Mouse (Mus musculus) liver, embryonic 15.5 days (tissue): ENCODE results near the gene Sh3gl1. TPM values are rescaled to one million over a fixed set of nuclear protein-coding genes. Genes with fewer than 3 reads are reported as not detected.
"Not testable (repeated sequence)": the region's sequence is repeated elsewhere in the genome, so short reads cannot be mapped to it uniquely, and the experiment has no call there.

Experiments
- ATAC-seq: fragments of 200-750 bp; cut with Nextera tagmentation; 2 replicates; pipeline ENCODE4 v1.8.0; 2017; ENCODE audit warnings: moderate number of reproducible peaks, mild to moderate bottlenecking, moderate library complexity; ENCODE audit not compliant: insufficient read depth
- H3K27ac ChIP-seq: fragments of 300-500 bp; sonication (generic); replicated peaks from 2 replicates; pipeline ENCODE4 v1.5.1; 2015; ENCODE audit warnings: mild to moderate bottlenecking, inconsistent platforms
- H3K27me3 ChIP-seq: fragments of 300-500 bp; sonication (generic); 2 replicates; pipeline ENCODE4 v1.6.1; 2015; ENCODE audit warnings: mild to moderate bottlenecking, inconsistent platforms
- H3K36me3 ChIP-seq: fragments of 300-500 bp; sonication (generic); replicated peaks from 2 replicates; pipeline ENCODE4 v1.6.1; 2015; ENCODE audit warnings: moderate library complexity, mild to moderate bottlenecking, inconsistent platforms
- H3K4me1 ChIP-seq: fragments of 300-500 bp; sonication (generic); replicated peaks from 2 replicates; pipeline ENCODE4 v1.6.1; 2015; ENCODE audit warnings: inconsistent platforms
- H3K4me2 ChIP-seq: fragments of 300-500 bp; sonication (generic); 2 replicates; pipeline ENCODE4 v1.6.1; 2015; ENCODE audit warnings: moderate library complexity, mild to moderate bottlenecking, inconsistent platforms
- H3K4me3 ChIP-seq: fragments of 300-500 bp; sonication (generic); replicated peaks from 2 replicates; pipeline ENCODE4 v1.5.1; 2015; ENCODE audit warnings: mild to moderate bottlenecking, inconsistent platforms
- H3K9ac ChIP-seq: fragments of 300-500 bp; sonication (generic); 2 replicates; pipeline ENCODE4 v1.6.1; 2015; ENCODE audit warnings: moderate library complexity, mild to moderate bottlenecking, inconsistent platforms
- H3K9me3 ChIP-seq: fragments of 300-500 bp; sonication (generic); replicated peaks from 2 replicates; pipeline ENCODE4 v1.6.1; 2016; ENCODE audit warnings: inconsistent platforms
- WGBS: fragments of 180-500 bp; shearing (Covaris S2); methylation state at CpG from one replicate; pipeline ENCODE4 v1.1.7; 2015; ENCODE audit warnings: mixed read lengths; ENCODE audit not compliant: insufficient replicate concordance; 5-methylcytosine and 5-hydroxymethylcytosine counted together
- polyA plus RNA-seq: library from polyadenylated mRNA; unstranded; fragments of >200 nt; fragmentation: Nextera tagmentation; extraction: Ambion mirVana; gene quantifications from 2 replicates; pipeline ENCODE4 v1.2.1, GENCODE M21; 2015

The Sh3gl1 gene
- polyA plus RNA-seq, 1 experiment from 2014 or later = 44.0 TPM

DNA sequence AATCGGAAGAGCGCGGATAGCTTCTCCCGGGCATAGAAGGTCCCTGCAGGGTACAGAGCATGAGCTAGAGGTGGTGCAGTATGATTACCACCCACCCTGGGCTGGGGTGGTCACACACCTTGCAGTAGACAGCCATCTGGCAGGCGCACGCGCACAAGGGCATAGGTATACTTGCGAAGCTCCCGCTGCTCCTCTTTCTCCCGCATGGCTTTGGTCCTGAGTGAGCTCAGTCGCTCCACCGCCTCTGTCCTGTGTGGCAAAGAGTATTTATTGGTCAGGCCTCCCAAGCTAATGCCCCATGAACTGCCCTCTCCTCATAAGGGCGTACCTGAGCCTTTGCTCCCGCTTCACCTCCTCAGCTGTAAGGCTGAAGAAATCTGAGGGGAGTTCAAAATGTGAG, 32.6 kb upstream of the Sh3gl1 start:
- WGBS = 90% methylated on average over 14 of the region's 14 CpGs
- peaks cover 86% of the 10 kb centered on the region for H3K36me3 ChIP-seq
- no peak overlapping the region for H3K9ac ChIP-seq
- no peak for ATAC-seq
- H3K4me3 ChIP-seq = no peak overlapping the region
- no peaks in the 10 kb centered on the region for H3K27me3 ChIP-seq
- no peak overlapping the region for H3K27ac ChIP-seq
- H3K4me2 ChIP-seq = no peak overlapping the region
- H3K9me3 ChIP-seq = no peaks in the 10 kb centered on the region
- H3K4me1 ChIP-seq = peaks cover 8% of the 10 kb centered on the region

- Histone ChIP-seq H3K4me1 (peaks cover 6% of the 10 kb centered on the region; the same call in 1 of the 2 replicates), H3K4me3 (no peak overlapping the region), H3K27ac (no peak overlapping the region), H3K36me3 (peaks cover 100% of the 10 kb centered on the region), H3K9ac (no peak overlapping the region), H3K4me2 (no peak overlapping the region), H3K9me3 (no peaks in the 10 kb centered on the region), H3K27me3 (no peaks in the 10 kb centered on the region)
- ATAC-seq = no peak
Measured at GRCm38 (mm10) chr17:56066451-56066850, 30.0 kb upstream of the Sh3gl1 start.

- peaks cover 100% of the 10 kb centered on the region for H3K36me3 ChIP-seq
- not testable (repeated sequence) for H3K4me2 ChIP-seq
Measured at GRCm38 (mm10) chr17:56065715-56066114, 29.3 kb upstream of the Sh3gl1 start.

DNA sequence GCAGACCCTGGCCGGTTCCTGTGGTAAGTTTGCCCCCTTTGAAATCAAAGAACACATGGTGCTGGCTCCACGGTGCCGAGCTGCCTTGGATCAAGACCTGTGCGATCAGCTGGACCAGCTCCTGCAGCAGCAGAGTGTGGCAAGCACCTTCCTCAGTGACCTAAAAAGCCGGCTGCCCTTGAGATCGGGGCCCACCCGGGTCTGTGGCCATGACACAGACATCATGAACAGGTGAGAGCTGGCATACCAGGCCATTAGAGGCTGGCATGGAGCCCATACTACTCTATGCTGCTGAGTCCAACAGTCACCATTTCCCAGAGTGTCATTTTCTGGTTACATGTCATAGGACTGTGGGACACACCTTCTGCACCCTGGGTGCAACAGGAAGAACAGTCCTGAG, 25.6 kb upstream of the Sh3gl1 start:
- no peaks in the 10 kb centered on the region for H3K9me3 ChIP-seq
- peaks cover 6% of the 10 kb centered on the region; the same call in 1 of the 2 replicates for H3K4me1 ChIP-seq
- H3K27ac ChIP-seq = no peak overlapping the region
- no peak for ATAC-seq
- WGBS = 90% methylated on average over 7 of the region's 7 CpGs
- no peak overlapping the region for H3K9ac ChIP-seq
- no peak overlapping the region for H3K4me3 ChIP-seq
- H3K4me2 ChIP-seq = no peak overlapping the region
- H3K27me3 ChIP-seq = no peaks in the 10 kb centered on the region
- peaks cover 100% of the 10 kb centered on the region for H3K36me3 ChIP-seq

More at GRCm38 (mm10) chr17:56065715-56066114, 29.3 kb upstream of the Sh3gl1 start:
- H3K4me3 ChIP-seq, H3K9me3 ChIP-seq, H3K27me3 ChIP-seq, H3K9ac ChIP-seq, H3K27ac ChIP-seq, H3K4me1 ChIP-seq, ATAC-seq: not testable (repeated sequence)
- 77% methylated on average over 6 of the region's 6 CpGs for WGBS

- Histone ChIP-seq H3K27me3 (no peaks in the 10 kb centered on the region), H3K4me2 (no peak overlapping the region), H3K27ac (no peak overlapping the region), H3K4me3 (no peak overlapping the region), H3K36me3 (peaks cover 95% of the 10 kb centered on the region), H3K9ac (no peak overlapping the region), H3K4me1 (peaks cover 18% of the 10 kb centered on the region), H3K9me3 (no peaks in the 10 kb centered on the region)
- ATAC-seq = no peak
- 91% methylated on average over 11 of the region's 11 CpGs for WGBS
Measured at GRCm38 (mm10) chr17:56057381-56058120, 21.1 kb upstream of the Sh3gl1 start.

- H3K9ac ChIP-seq = no peak overlapping the region
- no peak overlapping the region for H3K4me3 ChIP-seq
- H3K36me3 ChIP-seq = peaks cover 95% of the 10 kb centered on the region
- H3K4me1 ChIP-seq = peaks cover 18% of the 10 kb centered on the region
- H3K27me3 ChIP-seq = no peaks in the 10 kb centered on the region
- 55% methylated on average over 4 of the region's 4 CpGs for WGBS
- no peak overlapping the region for H3K27ac ChIP-seq
- 0 out of 2 replicates have a peak, but pooled peaks have one; percentile 33 for ATAC-seq
- H3K9me3 ChIP-seq = no peaks in the 10 kb centered on the region
- H3K4me2 ChIP-seq = no peak overlapping the region
Measured at GRCm38 (mm10) chr17:56055945-56056678, 19.7 kb upstream of the Sh3gl1 start.

DNA sequence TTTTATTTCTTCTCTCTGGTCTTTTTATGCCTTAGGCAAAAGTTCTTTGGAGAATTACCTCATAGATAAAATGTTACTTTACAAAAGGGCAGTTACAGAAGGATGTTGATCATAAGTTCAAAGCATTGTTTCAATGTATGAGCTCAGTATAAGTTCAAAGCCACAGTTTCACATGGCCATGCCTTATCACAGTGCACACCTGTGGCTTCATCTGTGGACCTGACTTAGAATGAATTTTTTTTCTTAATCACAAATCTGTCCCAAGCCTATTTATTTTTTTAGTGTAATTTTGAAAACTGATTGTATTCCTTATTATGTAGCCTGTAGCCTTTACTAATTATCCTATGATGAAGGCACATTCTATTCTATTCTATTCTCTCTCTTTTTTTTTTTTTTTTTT, 18.5 kb upstream of the Sh3gl1 start:
- Histone ChIP-seq H3K27ac (no peak overlapping the region), H3K36me3 (peaks cover 94% of the 10 kb centered on the region), H3K9ac (no peak overlapping the region), H3K4me2 (no peak overlapping the region), H3K4me3 (no peak overlapping the region), H3K27me3 (no peaks in the 10 kb centered on the region), H3K4me1 (peaks cover 18% of the 10 kb centered on the region), H3K9me3 (no peaks in the 10 kb centered on the region)
- ATAC-seq = no peak

GRCm38 (mm10) chr17:56051369-56051768, 14.9 kb upstream of the Sh3gl1 start:
- 82% methylated on average over 5 of the region's 5 CpGs for WGBS
- H3K36me3 ChIP-seq = peaks cover 94% of the 10 kb centered on the region

GRCm38 (mm10) chr17:56040857-56041163, 4.4 kb upstream of the Sh3gl1 start:
- Histone ChIP-seq H3K27me3 (no peaks in the 10 kb centered on the region), H3K36me3 (peaks cover 37% of the 10 kb centered on the region), H3K4me2 (peak overlapping the region; percentile 88), H3K9ac (peak overlapping the region; percentile 94), H3K27ac (peak overlapping the region; percentile 92), H3K9me3 (no peaks in the 10 kb centered on the region), H3K4me3 (peak overlapping the region; percentile 95), H3K4me1 (peaks cover 47% of the 10 kb centered on the region)
- ATAC-seq = no peak
- under 1% methylated on average over 12 of the region's 12 CpGs for WGBS

More at GRCm38 (mm10) chr17:56051369-56051768, 14.9 kb upstream of the Sh3gl1 start:
- H3K4me1 ChIP-seq = peaks cover 18% of the 10 kb centered on the region
- H3K9me3 ChIP-seq = no peaks in the 10 kb centered on the region
- no peak overlapping the region for H3K9ac ChIP-seq
- no peaks in the 10 kb centered on the region for H3K27me3 ChIP-seq
- no peak for ATAC-seq
- no peak overlapping the region for H3K27ac ChIP-seq
- H3K4me2 ChIP-seq = no peak overlapping the region
- H3K4me3 ChIP-seq = no peak overlapping the region

DNA sequence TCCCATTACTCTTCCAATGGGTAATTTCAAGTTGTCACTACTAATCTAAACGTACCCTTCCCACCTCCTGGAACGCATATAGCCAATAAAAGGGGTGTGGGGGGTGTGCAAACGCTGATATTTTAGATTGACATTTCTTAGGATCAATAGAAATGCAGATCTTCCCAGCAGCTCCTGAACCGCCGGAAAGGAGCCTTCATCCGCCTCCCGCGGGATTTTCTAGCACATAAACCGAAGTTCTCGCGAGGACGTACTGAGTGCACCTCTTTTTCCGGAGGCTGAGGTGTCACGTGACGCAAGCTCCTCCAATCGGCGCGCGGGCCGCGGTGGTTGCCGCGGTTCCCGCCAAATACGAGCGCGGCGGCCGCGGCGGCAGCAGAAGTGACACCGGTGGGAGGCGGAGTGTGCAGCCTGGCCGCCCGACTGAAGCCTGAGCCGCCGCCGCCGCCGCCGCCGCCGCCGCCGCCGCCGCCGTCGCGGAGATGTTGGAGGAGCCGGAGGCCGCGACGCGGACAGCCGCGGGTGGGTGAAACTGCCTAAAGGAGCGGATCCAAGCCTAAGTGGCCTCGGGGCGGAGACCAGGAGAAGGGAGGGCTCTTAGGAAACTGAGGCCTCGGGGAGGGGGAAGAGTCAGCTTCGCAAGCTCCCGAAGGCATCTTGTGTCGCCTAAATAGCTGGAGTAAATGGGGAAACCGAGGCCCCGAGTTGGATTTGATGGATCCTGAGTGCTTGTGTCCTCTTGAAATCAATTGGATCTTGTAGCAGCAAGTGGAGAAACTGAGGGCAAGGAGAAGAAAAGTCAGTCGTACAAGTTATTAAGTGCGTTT, 3.8 kb upstream of the Sh3gl1 start, which contains the start of gene Chaf1a:
Chaf1a (plus strand) TSS at position 410 of the 827 bp plus-strand sequence.
- WGBS = under 1% methylated on average over 68 of the region's 68 CpGs

GRCm38 (mm10) chr17:56039345-56039744, 2.9 kb upstream of the Sh3gl1 start:
- Histone ChIP-seq H3K4me1 (peaks cover 61% of the 10 kb centered on the region), H3K4me2 (peak overlapping the region; percentile 88), H3K9ac (no peak overlapping the region), H3K9me3 (no peaks in the 10 kb centered on the region), H3K27me3 (no peaks in the 10 kb centered on the region), H3K4me3 (peak overlapping the region; percentile 95), H3K36me3 (peaks cover 27% of the 10 kb centered on the region), H3K27ac (peak overlapping the region; percentile 86)
- WGBS = 63% methylated on average over 4 of the region's 4 CpGs
- ATAC-seq = no peak

More for the DNA sequence above, 3.8 kb upstream of the Sh3gl1 start, which contains the start of gene Chaf1a:
- Histone ChIP-seq H3K9ac (peak within 1 kb of the TSS; percentile 94), H3K27ac (peak within 1 kb of the TSS; percentile 92), H3K4me1 (peaks cover 52% of the 10 kb centered on the region), H3K4me2 (peak within 1 kb of the TSS; percentile 88), H3K9me3 (no peaks in the 10 kb centered on the region), H3K4me3 (peak within 1 kb of the TSS; percentile 95), H3K36me3 (peaks cover 31% of the 10 kb centered on the region), H3K27me3 (no peaks in the 10 kb centered on the region)
- peak; percentile 72 for ATAC-seq
